Mouse (Mus musculus): ENCODE measurements at regions not wholly inside any gene's neighbourhood (a gene's known extent, or its start where the extent isn't known, plus 50 kb on each side); places are given as distances from the start of the nearest gene placed in this dataset.

DNA sequence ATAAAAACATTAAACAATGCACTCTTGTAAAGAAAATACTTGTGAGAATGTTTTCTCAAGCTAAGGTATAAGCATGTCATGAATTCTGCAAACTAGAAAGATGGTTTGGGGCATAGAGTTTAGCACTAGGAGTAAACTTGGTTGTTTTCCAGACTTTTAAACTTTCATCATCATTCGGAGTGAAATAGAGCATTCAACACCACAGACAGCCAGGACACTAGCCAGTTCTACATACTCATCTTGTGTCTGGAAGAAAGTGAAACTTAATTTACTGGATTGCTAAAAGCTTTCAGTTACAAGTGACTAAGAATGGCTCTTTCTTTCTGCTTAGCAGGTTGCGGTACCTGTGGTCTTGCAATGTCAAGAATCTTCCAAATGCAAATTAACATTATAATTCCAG is 119.9 kb upstream of the Kcnip4 start:
- no peak for DNase-seq (ENCODE audit: low spot score)

DNA sequence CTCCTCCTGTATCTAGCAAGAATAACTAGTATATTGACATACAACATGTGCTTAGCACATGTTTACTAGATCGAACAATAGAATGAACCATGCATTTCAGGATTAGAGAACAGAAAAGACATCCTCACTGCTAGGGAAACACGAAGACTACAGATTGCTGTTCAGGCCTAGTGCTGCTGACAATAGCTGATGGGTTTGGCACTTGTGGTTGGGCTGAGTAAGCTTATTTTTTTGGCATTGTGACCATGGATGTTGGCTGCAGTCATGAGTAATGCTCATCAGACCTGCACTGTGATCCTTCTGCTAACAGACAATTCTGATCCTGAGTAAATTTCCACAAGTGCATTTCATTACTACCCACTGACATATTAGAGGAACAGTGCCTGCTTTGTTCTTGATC is 117.7 kb upstream of the Kcnip4 start:
- peak; percentile 14 for DNase-seq (ENCODE audit: low spot score)

DNA sequence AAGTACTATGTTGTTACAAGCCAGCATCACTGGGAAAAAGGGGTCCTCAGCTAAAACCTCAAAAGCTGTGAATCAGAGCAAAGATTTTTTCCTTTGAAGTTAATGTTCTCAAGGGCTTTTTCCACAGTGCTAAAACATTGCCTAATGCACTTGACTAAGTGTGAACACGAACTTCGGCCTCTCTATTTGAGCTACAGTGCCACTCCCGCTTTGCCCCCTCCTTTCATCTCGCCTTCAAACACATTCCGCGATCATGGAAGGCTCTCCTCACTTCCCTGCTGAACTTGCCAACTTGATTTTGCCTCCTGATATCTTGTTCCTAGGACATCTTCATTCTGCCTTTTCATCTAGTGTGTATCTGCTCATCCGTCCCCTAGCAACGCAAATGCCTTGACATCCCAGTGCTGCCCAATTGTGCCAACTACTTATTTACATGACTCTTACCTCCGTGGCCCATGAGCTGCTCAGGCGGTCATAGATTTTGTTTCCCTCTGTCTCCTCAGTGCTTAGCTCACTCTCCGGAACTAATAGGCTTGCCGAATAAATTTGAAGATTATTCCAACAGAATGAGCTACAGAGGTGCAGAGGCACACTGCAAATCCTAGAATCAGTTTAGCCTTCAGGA is 116.6 kb upstream of the Kcnip4 start:
- DNase-seq (ENCODE audit: low spot score): no peak

DNA sequence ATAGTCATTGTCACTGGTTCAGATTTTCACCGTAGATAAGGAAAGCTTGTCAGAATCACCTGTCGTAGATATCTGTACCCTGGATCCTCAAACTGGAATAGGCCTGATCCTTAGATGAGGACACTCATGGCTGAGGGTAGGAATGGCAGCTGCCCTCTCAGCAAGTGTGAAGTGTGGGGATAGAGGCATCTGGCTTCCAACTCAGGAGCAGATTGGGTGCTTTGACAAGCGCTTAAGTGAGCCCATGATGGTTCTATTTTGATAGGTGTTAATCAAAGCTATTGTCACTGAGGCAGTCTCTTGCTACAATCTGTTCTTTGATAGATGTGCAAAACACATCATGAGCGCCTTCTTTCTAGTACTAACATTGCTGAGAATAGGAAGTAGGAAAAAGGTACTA is 114.9 kb upstream of the Kcnip4 start:
- DNase-seq (ENCODE audit: low spot score): peak; percentile 13

DNA sequence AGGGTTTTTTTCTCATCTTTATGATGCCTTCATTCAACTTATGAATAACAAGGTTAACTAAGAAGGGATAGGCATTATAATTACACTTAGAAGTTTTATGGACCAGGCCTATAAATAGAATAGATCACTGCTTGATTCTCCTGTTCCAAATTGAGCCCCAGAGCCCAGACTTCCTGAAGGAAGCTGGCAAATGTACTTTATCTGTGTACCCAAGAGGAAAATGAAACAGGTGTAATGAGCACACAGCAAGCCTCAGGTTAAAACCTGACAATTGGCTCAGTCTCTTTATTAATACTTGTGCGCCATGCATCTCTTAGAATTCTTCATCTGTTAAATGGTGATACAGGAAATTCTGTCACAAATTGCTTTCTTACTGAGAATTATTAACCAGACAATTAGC is 95.4 kb upstream of the Kcnip4 start:
- no peak for DNase-seq (ENCODE audit: low spot score)

DNA sequence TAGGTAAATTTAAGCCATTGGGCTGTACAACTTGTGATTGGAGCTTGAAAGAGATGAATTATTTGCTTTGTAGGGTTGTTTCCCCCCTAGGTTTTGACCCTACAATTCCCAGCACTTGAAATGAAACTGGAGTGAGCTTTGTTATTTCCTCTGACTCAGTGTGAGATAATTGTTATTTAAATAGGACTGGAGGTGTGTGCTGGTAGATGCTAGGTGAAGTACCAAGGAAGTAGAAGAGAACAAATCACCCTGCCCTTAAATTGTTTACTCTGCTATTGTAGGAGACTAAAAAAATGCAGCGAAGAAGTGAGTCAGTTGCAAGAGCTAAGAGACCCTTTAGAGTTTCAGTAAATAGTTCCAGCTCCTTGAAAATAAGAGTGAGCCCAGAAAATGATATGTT is 82.1 kb upstream of the Kcnip4 start:
- no peak for DNase-seq (ENCODE audit: low spot score)

DNA sequence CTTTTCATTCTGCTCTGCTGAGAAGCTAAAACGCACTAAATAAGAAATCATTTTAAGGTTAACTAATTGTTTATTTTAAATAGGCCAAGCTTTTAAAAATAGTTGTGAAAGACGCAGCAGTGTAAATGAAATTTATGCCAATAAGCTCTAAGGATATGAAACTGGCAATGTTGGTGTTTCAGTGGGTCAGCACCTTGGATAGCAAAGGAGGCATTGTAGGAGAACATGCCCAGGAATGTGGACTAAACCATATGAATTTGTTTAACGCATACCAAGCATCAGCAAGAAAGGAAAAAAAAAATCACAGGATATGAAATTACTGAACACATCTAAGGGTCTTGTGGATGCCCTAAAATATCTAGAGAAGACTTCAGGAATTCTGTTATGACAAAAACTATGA is 56.1 kb upstream of the Kcnip4 start:
- DNase-seq (ENCODE audit: low spot score): no peak

DNA sequence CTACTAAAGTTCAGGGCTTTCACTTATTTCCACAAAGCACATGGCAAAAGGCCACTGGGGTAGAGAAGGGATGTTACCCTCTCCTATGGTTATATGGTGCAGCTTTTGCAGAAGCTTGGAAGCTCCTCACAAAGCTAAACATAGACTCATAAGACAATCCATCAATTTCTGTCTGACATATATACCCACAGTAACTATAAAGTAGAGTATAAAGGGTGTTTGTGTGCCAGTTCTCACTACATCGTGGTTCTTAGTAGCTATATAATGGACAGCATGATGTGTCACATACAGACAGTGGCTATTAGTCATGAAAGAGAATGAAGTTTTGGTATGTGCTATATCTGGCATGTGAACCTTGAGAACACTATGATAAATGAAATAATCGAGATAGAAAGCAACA is 51.2 kb upstream of the Kcnip4 start:
- DNase-seq (ENCODE audit: low spot score): no peak
